Comparison of ENCODE assay signal across 10 mouse cellular contexts in the genomic region with DNA sequence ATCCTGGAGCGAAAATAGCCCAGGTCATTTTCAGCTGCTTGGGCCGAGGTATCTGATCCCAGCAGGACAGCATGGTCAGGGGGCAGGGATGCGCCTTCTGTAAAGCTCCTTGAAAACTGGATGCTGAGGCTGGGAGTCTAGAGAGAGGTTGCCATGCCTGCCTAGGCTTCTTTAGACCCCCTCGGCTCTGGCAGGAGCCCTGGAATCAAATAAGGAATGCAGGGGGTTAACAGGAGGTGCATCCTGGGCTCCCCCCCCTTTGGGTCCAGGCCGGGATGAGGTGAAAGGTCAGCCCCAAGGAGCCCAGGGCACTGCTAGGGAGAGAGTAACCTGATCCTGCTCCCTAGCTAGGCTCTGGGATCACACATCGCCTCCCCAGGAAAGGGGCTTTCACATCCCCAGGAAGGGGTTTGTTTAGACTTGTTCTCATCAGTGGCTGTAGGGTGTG. TPM values are rescaled to one million over a fixed set of nuclear protein-coding genes. Genes with fewer than 3 reads are reported as not detected.
A peak's percentile ranks its signal among the peaks of the same experiment; 100 is the strongest.
DNase-seq lines count a peak whose midpoint lies in the region; ATAC-seq and TF ChIP-seq lines count a peak whose summit lies in the region.
"Had no signal": no experiment of that assay in that cellular context is flagged by ENCODE, and none has a peak within 500 bp of the region (broad histone marks: within the 10 kb centered on the region; RNA-seq: fewer than 3 reads in every experiment).

No protein-coding gene starts in this region.

- peak overlapping the region; percentile 79 for H3K27ac ChIP-seq in kidney, adult 2 months (ENCODE audit: insufficient read depth, low read depth, low read length)
- peak overlapping the region; percentile 92 for H3K27ac ChIP-seq in embryonic facial prominence, embryonic 10.5 days (replicated peaks)
- peak overlapping the region; percentile 92 for H3K27ac ChIP-seq in hindbrain, embryonic 13.5 days

- no peak for DNase-seq in kidney, adult 2 months
- DNase-seq in kidney, adult 18-20 months: no peak
- DNase-seq in embryonic facial prominence, embryonic 10.5 days (ENCODE audit: low spot score): peak; percentile 66
- DNase-seq in neural tube, embryonic 10.5 days (ENCODE audit: extremely low spot score, low spot score): peak; percentile 37
- DNase-seq in spleen, postnatal 36 days (ENCODE audit: low spot score in 2 of 2): no peak
- DNase-seq in left cerebral cortex, adult 9 months (ENCODE audit: low spot score in 2 of 2): no peak
- no peak for DNase-seq in right cerebral cortex, adult 18-20 months
- DNase-seq: layer of hippocampus, adult 9-11 months had no signal

- H3K4me2 ChIP-seq in hindbrain, embryonic 13.5 days: no peak overlapping the region; the same call in 1 of the 2 replicates

- peak overlapping the region; percentile 60 for H3K9ac ChIP-seq in hindbrain, embryonic 13.5 days

- WGBS in kidney, adult 2 months: 43% methylated on average over 6 of the region's 6 CpGs
- WGBS in embryonic facial prominence, embryonic 10.5 days: 5% methylated on average over 6 of the region's 6 CpGs
- 24% methylated on average over 6 of the region's 6 CpGs for WGBS in hindbrain, embryonic 13.5 days

- TF ChIP-seq POLR2A in kidney, adult 2 months (IDR thresholded peaks at IDR 0.05; ENCODE audit: low read depth, low read length): no peak

- H3K4me1 ChIP-seq in kidney, adult 2 months (ENCODE audit: control insufficient read depth, insufficient read depth, low read length): peaks cover 80% of the 10 kb centered on the region
- peaks cover 100% of the 10 kb centered on the region for H3K4me1 ChIP-seq in embryonic facial prominence, embryonic 10.5 days
- peaks cover 100% of the 10 kb centered on the region for H3K4me1 ChIP-seq in hindbrain, embryonic 13.5 days (replicated peaks)

- H3K27me3 ChIP-seq in kidney, adult 2 months (replicated peaks; ENCODE audit: control insufficient read depth, insufficient read depth, low read length): no peaks in the 10 kb centered on the region
- H3K27me3 ChIP-seq in embryonic facial prominence, embryonic 10.5 days (replicated peaks; ENCODE audit: low read depth, poor library complexity, severe bottlenecking): peaks cover 11% of the 10 kb centered on the region
- H3K27me3 ChIP-seq in hindbrain, embryonic 13.5 days: no peaks in the 10 kb centered on the region
- H3K27me3 ChIP-seq: Patski had no signal

- H3K9me3 ChIP-seq in embryonic facial prominence, embryonic 10.5 days: no peaks in the 10 kb centered on the region
- no peaks in the 10 kb centered on the region for H3K9me3 ChIP-seq in hindbrain, embryonic 13.5 days

- TF ChIP-seq CTCF in kidney, adult 2 months (conservative IDR thresholded peaks at IDR 0.05; ENCODE audit: insufficient read depth, insufficient read length, low read depth, low read length): no peak

- no peaks in the 10 kb centered on the region for H3K36me3 ChIP-seq in kidney, adult 2 months (ENCODE audit: control insufficient read depth, insufficient read depth, low read length)
- no peaks in the 10 kb centered on the region for H3K36me3 ChIP-seq in embryonic facial prominence, embryonic 10.5 days (replicated peaks)
- H3K36me3 ChIP-seq in hindbrain, embryonic 13.5 days: no peaks in the 10 kb centered on the region

- H3K4me3 ChIP-seq in kidney, adult 2 months (ENCODE audit: insufficient read depth, low read depth, low read length): no peak overlapping the region
- peak overlapping the region; percentile 78 for H3K4me3 ChIP-seq in embryonic facial prominence, embryonic 10.5 days
- no peak overlapping the region for H3K4me3 ChIP-seq in hindbrain, embryonic 13.5 days

- ATAC-seq in hindbrain, embryonic 13.5 days (ENCODE audit: low FRiP score): no peak
- ATAC-seq: Patski had no signal

RNA-seq across cellular contexts. Expression of a gene that starts 33.6 kb away (rescaled TPM):
- polyA plus RNA-seq in kidney, adult 2 months (2012; rRNA removed): 22.2 and 23.3 TPM in 2 replicates
- 11.5 and 11.6 TPM in 2 replicates for polyA plus RNA-seq in embryonic facial prominence, embryonic 10.5 days (2016; fragmentation: Nextera tagmentation; extraction: Ambion mirVana)
- 11.0 and 12.5 TPM in 2 replicates for polyA plus RNA-seq in hindbrain, embryonic 13.5 days (2015; fragmentation: Nextera tagmentation; extraction: Ambion mirVana)

Comparison
In these comparisons a context has a peak if more than half of its experiments do, and no peak if none do; other contexts are left out.
1. DNase-seq: peak in embryonic facial prominence, embryonic 10.5 days (single experiment) and neural tube, embryonic 10.5 days (single experiment); none in kidney, adult 2 months (single experiment), kidney, adult 18-20 months (single experiment), spleen, postnatal 36 days (0 of 2), left cerebral cortex, adult 9 months (0 of 2) and right cerebral cortex, adult 18-20 months (single experiment).
2. Peak in every context shown above with its lines, with median percentiles within 50 percentile points of each other: H3K27ac ChIP-seq.